Mouse (Mus musculus) kidney, adult 2 months (tissue): ENCODE data around the gene Zmat3. TPM values are rescaled to one million over a fixed set of nuclear protein-coding genes. Genes with fewer than 3 reads are reported as not detected.

Experiments
- DNase-seq: peaks from one replicate; pipeline ENCODE4 v3.0.0; 2021
- H3K27ac ChIP-seq: fragments of 200-500 bp; 2 replicates; pipeline ENCODE4 v1.5.1; 2012; ENCODE audit warnings: low read depth, low read length, control low read depth, inconsistent platforms; ENCODE audit not compliant: insufficient read depth
- H3K27me3 ChIP-seq: fragments of 200-500 bp; replicated peaks from 2 replicates; pipeline ENCODE4 v1.6.1; 2012; ENCODE audit warnings: mild to moderate bottlenecking, moderate library complexity, low read length, inconsistent platforms; ENCODE audit not compliant: control insufficient read depth, insufficient read depth
- H3K36me3 ChIP-seq: fragments of 200-500 bp; 2 replicates; pipeline ENCODE4 v1.6.1; 2012; ENCODE audit warnings: mild to moderate bottlenecking, moderate library complexity, low read length, inconsistent platforms; ENCODE audit not compliant: control insufficient read depth, insufficient read depth
- H3K4me1 ChIP-seq: fragments of 200-500 bp; 2 replicates; pipeline ENCODE4 v1.6.1; 2011; ENCODE audit warnings: low read length; ENCODE audit not compliant: control insufficient read depth, insufficient read depth
- H3K4me3 ChIP-seq: fragments of 200-500 bp; 2 replicates; pipeline ENCODE4 v1.5.1; 2011; ENCODE audit warnings: mild to moderate bottlenecking, low read depth, low read length, control low read depth; ENCODE audit not compliant: insufficient read depth
- CTCF ChIP-seq: fragments of 200-500 bp; conservative IDR thresholded peaks from 2 replicates; pipeline ENCODE4 v1.5.1; 2011; ENCODE audit warnings: low read depth, mild to moderate bottlenecking, control low read depth, low read length, moderate library complexity, mixed read lengths; ENCODE audit not compliant: insufficient read depth, insufficient read length
- POLR2A ChIP-seq: fragments of 200-500 bp; IDR thresholded peaks from one replicate; pipeline ENCODE4 v1.6.1; 2011; ENCODE audit warnings: low read depth, low read length, control low read depth
- WGBS: fragments of 180-500 bp; shearing (Covaris S2); methylation state at CpG from one replicate; pipeline ENCODE4 v1.1.7; 2018; 5-methylcytosine and 5-hydroxymethylcytosine counted together
- polyA plus RNA-seq: library from polyadenylated mRNA; depleted of rRNA; stranded (reverse); fragments of >200 nt; gene quantifications from 2 replicates; pipeline ENCODE4 v1.2.3, GENCODE M21; 2012

The Zmat3 gene
- polyA plus RNA-seq, 1 experiment = 9.9 TPM

DNA sequence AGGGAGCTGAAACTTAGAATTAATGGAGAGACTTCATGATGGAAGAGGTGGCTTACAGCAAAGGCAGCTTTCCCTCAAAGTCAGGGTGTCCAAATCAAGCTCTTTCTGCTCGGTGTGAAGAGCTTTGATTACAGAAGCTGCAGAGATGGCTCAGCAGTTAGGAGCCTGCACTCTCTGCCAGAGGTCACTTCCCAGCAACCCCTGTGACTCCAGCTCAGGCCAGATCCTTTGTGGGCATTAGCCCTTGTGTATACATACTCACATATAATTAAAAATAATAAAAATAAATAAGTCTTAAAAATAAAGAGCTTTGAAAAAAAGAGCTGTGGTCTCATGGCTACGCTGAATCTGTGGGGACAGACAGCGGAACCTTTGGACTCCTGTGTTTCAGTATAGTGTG is 35.8 kb upstream of the Zmat3 start:
- TF ChIP-seq CTCF (no peak), POLR2A (no peak)
- WGBS = 58% methylated on average over 3 of the region's 3 CpGs
- H3K27me3 ChIP-seq = no peaks in the 10 kb centered on the region
- no peaks in the 10 kb centered on the region for H3K36me3 ChIP-seq
- peaks cover 37% of the 10 kb centered on the region for H3K4me1 ChIP-seq
- peak; percentile 47 for DNase-seq
- H3K4me3 ChIP-seq = no peak overlapping the region
- H3K27ac ChIP-seq = no peak overlapping the region

DNA sequence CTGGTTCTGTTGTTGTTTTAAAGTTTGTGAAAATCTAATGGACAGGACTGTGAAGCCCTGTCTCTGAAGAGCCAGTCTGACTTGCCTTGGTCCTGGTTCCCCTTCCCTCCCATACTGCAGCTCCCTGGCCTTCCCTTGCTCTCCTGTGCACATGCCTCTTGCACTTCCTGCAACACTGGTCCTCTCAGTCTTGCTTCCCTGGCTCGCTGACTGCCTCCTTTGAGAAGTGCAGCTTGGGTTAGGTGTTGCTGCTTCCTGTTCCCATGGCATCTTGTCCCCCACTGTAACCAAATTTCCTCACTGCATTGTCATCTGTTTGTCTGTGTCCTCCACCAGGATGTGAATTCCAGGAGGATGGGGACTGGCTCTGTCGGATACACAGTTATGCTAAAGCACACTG is 34.1 kb upstream of the Zmat3 start:
- no peak overlapping the region for H3K27ac ChIP-seq
- H3K4me3 ChIP-seq = no peak overlapping the region
- DNase-seq = peak; percentile 21
- 24% methylated on average over 2 of the region's 2 CpGs for WGBS
- no peak for TF ChIP-seq CTCF
- TF ChIP-seq POLR2A = no peak
- no peaks in the 10 kb centered on the region for H3K36me3 ChIP-seq
- H3K4me1 ChIP-seq = peaks cover 31% of the 10 kb centered on the region
- H3K27me3 ChIP-seq = no peaks in the 10 kb centered on the region

DNA sequence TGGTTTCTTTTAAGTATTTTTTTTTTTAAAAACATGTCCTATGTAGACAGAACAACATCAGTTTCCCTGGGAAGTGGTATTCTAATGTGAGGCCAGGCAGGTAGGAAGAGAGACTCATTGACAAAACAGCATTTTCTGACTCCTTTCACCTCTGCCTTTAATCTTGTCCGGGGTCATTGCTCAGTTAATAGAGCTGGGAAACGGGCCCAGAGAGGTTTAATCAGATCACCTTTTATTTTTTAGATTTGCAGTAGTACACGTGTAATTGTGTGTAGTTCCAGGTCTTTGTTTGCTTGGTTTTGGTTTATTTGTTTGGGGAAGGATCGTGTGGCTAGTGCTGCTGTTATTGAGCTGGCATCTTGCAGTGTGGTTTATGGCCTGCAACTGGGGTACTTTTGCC is 33.6 kb upstream of the Zmat3 start:
- Histone ChIP-seq H3K36me3 (no peaks in the 10 kb centered on the region), H3K4me3 (no peak overlapping the region), H3K27me3 (no peaks in the 10 kb centered on the region), H3K27ac (no peak overlapping the region), H3K4me1 (peaks cover 35% of the 10 kb centered on the region)
- peak; percentile 45 for DNase-seq
- WGBS = 13% methylated on average over 4 of the region's 4 CpGs
- no peak for TF ChIP-seq CTCF
- no peak for TF ChIP-seq POLR2A

DNA sequence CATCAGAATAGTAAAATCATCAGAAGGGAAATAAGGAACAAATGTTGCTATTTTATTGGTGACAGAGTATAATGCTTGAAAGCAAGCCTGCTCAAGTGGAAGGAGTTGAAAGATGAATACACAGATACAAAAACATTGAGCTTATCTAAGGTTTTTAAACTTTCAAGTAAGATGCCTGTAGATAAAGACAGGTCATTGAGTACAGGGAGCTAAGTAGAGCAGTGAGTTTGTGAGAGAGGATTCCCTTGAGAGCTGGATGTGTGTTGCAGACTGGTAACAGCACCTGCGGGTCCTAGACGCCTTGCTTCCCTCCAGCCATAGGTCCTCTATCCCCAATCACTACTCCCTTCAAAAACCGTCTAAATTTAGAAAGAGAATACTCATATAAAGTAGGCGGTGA is 32.8 kb upstream of the Zmat3 start:
- DNase-seq = no peak
- WGBS = 19% methylated on average over 4 of the region's 4 CpGs
- Histone ChIP-seq H3K36me3 (no peaks in the 10 kb centered on the region), H3K27me3 (no peaks in the 10 kb centered on the region), H3K4me3 (no peak overlapping the region), H3K4me1 (peaks cover 35% of the 10 kb centered on the region), H3K27ac (peak overlapping the region; percentile 39; the same call in 1 of the 2 replicates)
- no peak for TF ChIP-seq POLR2A
- no peak for TF ChIP-seq CTCF

DNA sequence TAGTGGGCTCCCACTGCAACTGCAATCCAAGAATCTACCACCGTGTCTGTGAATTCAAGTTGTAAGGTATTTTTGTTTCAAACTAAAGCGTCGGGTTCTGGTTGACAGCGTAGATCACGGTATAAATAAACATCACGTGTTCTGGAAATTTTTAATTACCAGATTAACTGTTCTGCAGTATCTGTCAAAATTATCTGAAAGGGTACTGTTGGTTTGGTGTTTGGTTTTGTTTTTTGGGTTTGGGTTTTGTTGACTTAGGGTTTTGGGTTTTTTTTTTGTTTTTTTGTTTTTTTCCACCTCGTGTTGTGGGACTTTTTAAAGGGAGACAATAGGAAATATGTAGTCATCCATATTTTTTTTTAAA is 32.3 kb upstream of the Zmat3 start:
- Histone ChIP-seq H3K4me3 (peak overlapping the region; percentile 100), H3K27me3 (no peaks in the 10 kb centered on the region), H3K4me1 (peaks cover 35% of the 10 kb centered on the region), H3K27ac (peak overlapping the region; percentile 100; the same call in 1 of the 2 replicates), H3K36me3 (no peaks in the 10 kb centered on the region)
- DNase-seq = peak; percentile 45
- no peak for TF ChIP-seq POLR2A
- TF ChIP-seq CTCF = no peak
- under 1% methylated on average over 7 of the region's 7 CpGs for WGBS

DNA sequence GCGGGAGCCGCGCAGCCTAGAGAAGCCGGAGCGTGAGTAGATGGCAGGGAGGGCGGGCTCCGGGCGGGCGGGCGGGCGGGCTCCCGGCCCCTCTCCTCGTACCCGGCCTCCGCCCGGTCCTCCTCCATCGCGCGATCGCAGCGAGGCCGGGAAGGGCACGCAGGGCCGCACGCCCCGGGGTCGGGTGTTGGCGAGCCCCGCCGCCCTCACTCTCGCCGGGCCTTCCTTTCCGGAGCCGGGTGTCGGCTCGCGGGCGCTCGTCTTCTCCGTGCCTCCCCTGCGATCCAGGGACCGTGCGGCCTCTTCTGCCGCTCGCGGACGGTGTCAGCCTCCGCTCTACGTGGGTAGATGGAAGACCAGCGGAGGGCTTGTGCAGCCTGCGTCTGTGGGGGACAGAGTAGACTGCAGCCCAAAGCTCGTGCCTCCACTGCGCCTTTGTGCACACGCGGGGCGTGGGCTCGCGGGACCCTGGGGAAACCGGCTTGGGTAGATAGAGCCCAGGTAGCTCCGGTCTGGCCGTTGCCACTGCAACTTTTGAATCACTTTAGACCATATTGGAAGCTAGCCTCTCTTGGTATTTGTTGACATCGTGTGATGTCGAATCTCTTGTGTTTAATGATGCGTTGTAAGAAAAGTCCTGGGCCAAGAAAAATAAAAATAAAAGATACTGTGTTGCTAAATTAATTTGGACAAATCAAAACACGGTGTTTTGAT is 31.8 kb upstream of the Zmat3 start, which contains the start of gene Pik3ca:
Pik3ca (plus strand) TSS at position 211 of the 714 bp plus-strand sequence.
- Histone ChIP-seq H3K4me1 (peaks cover 33% of the 10 kb centered on the region), H3K4me3 (peak within 1 kb of the TSS; percentile 100), H3K36me3 (no peaks in the 10 kb centered on the region), H3K27ac (peak within 1 kb of the TSS; percentile 100), H3K27me3 (no peaks in the 10 kb centered on the region)
- peak; percentile 54 for DNase-seq
- under 1% methylated on average over 63 of the region's 65 CpGs for WGBS
- TF ChIP-seq POLR2A (no peak), CTCF (no peak)

DNA sequence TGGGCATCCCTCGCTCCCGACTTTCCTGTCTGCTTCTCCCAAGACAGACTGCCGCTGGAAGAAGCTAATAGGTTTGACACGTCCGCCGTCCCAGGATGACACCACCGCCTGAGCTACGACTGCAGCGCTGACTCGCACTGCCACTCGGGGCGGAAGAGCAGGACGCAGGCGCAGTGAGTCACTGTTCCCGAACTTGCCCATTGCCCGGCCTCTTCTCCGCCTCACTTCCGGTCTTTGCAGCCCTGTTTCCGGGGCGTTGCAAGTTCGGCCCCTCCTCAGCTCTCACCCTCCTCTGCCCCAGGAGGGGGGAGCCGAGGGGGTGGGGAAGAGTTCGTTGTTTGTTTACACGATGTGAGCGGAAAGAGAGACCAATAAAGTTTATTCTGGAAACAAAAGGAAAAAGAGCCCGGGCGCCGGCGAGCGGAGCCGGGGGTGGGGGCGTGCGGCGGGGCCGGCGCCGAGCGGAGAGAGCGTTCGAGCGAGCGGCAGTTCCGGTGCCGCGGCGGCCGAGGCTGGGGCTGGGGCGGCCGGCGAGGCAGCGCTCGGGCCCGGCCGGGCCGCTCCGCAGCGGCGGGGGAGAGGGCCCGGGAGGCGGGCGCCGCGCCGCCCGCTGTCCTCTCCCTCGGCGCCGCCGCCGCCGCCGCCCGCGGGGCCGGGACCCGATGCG is 31.1 kb upstream of the Zmat3 start:
- H3K4me1 ChIP-seq = peaks cover 36% of the 10 kb centered on the region
- H3K36me3 ChIP-seq = no peaks in the 10 kb centered on the region
- H3K4me3 ChIP-seq = peak overlapping the region; percentile 100
- H3K27ac ChIP-seq = peak overlapping the region; percentile 87
- H3K27me3 ChIP-seq = no peaks in the 10 kb centered on the region
- TF ChIP-seq POLR2A (peak; percentile 94), CTCF (0 out of 2 replicates have a peak, but pooled peaks have one; percentile 15)
- WGBS = 5% methylated on average over 63 of the region's 77 CpGs
- peak; percentile 99 for DNase-seq
